Mouse (Mus musculus): ENCODE measurements around the gene Lrrc20.

DNA sequence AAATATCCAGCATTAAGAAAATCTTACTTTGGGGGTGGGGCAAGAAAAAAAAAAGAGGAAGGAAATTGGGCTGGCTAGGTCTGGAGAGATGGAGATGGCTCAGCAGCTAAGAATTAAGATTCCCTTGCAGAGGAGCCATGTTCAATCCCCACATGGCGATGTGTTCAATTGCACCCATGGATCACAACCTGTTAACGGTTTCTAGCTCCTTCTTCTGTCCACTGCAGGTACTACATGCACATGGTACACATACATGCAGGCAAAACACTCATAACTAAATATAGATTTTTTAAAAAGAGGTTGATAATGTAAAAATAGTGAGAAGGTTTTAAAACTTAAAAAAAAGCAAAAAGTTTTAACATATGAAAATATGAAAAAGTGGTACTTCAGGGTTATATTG, 142.9 kb downstream of the Lrrc20 start:
- no peak for TF ChIP-seq CTCF (IDR thresholded peaks at IDR 0.05; ENCODE audit: insufficient read depth, low read depth, low read length)
- TF ChIP-seq POLR2A (IDR thresholded peaks at IDR 0.05; ENCODE audit: insufficient read depth, low read depth, low read length), result no peak

Data from olfactory bulb, adult 2 months (tissue).